Mouse (Mus musculus) limb, embryonic 14.5 days (tissue): ENCODE measurements around the gene Htr1b. TPM values are rescaled to one million over a fixed set of nuclear protein-coding genes. Genes with fewer than 3 reads are reported as not detected.

ENCODE experiments used
- ATAC-seq: fragments of 200-750 bp; cut with Nextera tagmentation; 2 replicates; pipeline ENCODE4 v1.8.0; 2017; ENCODE audit warnings: low read depth, moderate number of reproducible peaks, moderate TSS enrichment; ENCODE audit not compliant: low FRiP score
- DNase-seq: peaks from one replicate; pipeline ENCODE4 v3.0.0-alpha.2; 2015; ENCODE audit warnings: low spot score
- H3K27ac ChIP-seq: fragments of 300-500 bp; sonication (generic); replicated peaks from 2 replicates; pipeline ENCODE4 v1.5.1; 2014; ENCODE audit warnings: low read depth, mild to moderate bottlenecking, low read length, moderate library complexity, mixed read lengths
- H3K27me3 ChIP-seq: fragments of 300-500 bp; sonication (generic); 2 replicates; pipeline ENCODE4 v1.6.1; 2014; ENCODE audit warnings: low read length, mixed read lengths; ENCODE audit not compliant: control insufficient read depth, insufficient read depth
- H3K36me3 ChIP-seq: fragments of 300-500 bp; sonication (generic); 2 replicates; pipeline ENCODE4 v1.6.1; 2014; ENCODE audit warnings: mild to moderate bottlenecking, low read length, moderate library complexity, mixed read lengths; ENCODE audit not compliant: control insufficient read depth, insufficient read depth
- H3K4me1 ChIP-seq: fragments of 300-500 bp; sonication (generic); 2 replicates; pipeline ENCODE4 v1.6.1; 2014; ENCODE audit warnings: antibody characterized with exemption, low read length, mixed read lengths; ENCODE audit not compliant: control insufficient read depth, insufficient read depth
- H3K4me2 ChIP-seq: fragments of 300-500 bp; sonication (generic); replicated peaks from 2 replicates; pipeline ENCODE4 v1.6.1; 2014; ENCODE audit warnings: low read depth, mild to moderate bottlenecking, low read length, moderate library complexity; ENCODE audit not compliant: severe bottlenecking
- H3K4me3 ChIP-seq: fragments of 300-500 bp; sonication (generic); replicated peaks from 2 replicates; pipeline ENCODE4 v1.5.1; 2014; ENCODE audit warnings: low read length
- H3K9ac ChIP-seq: fragments of 300-500 bp; sonication (generic); 2 replicates; pipeline ENCODE4 v1.6.1; 2014; ENCODE audit warnings: mild to moderate bottlenecking, low read depth, low read length, moderate library complexity; ENCODE audit not compliant: severe bottlenecking
- H3K9me3 ChIP-seq: fragments of 300-500 bp; sonication (generic); 2 replicates; pipeline ENCODE4 v1.6.1; 2016; ENCODE audit warnings: low read length; ENCODE audit not compliant: control insufficient read depth
- POLR2A ChIP-seq: fragments of 200-500 bp; IDR thresholded peaks from 2 replicates; pipeline ENCODE4 v1.8.0; 2012; ENCODE audit warnings: inconsistent platforms, mild to moderate bottlenecking, moderate library complexity, borderline replicate concordance; ENCODE audit not compliant: insufficient read depth, insufficient read length; ENCODE audit errors: extremely low read depth
- WGBS: fragments of 180-500 bp; shearing (Covaris S2); extraction: QIAGEN DNeasy Blood & Tissue Kit; methylation state at CpG from one replicate; pipeline ENCODE4 v1.1.7; 2014; 5-methylcytosine and 5-hydroxymethylcytosine counted together
- polyA plus RNA-seq, 2 experiments: library from polyadenylated mRNA; depleted of rRNA in 1 of 2; stranded (reverse) in 1 of 2; unstranded in 1 of 2; fragments of >200 nt; fragmentation: Nextera tagmentation in 1 of 2; extraction: Ambion mirVana in 1 of 2; gene quantifications; 2 replicates each; pipeline versions ENCODE4 v1.2.1 to v1.2.3; 2012 to 2014

Gene Htr1b
- polyA plus RNA-seq, 2 experiments = 0.65 to 2.5 TPM

GRCm38 (mm10) chr9:81632736-81633436 is 742 bp downstream of the Htr1b start:
- Histone ChIP-seq H3K9me3 (no peaks in the 10 kb centered on the region), H3K4me1 (no peaks in the 10 kb centered on the region), H3K36me3 (no peaks in the 10 kb centered on the region), H3K9ac (peak overlapping the region; percentile 40), H3K4me2 (peak overlapping the region; percentile 90), H3K27ac (no peak overlapping the region), H3K27me3 (peaks cover 27% of the 10 kb centered on the region), H3K4me3 (peak overlapping the region; percentile 51)
- TF ChIP-seq POLR2A = no peak
- ATAC-seq (peak; percentile 56), DNase-seq (no peak)
- WGBS = 2% methylated on average over 34 of the region's 47 CpGs

GRCm38 (mm10) chr9:81632191-81632735 is 1.4 kb downstream of the Htr1b start:
- peak overlapping the region; percentile 51 for H3K4me3 ChIP-seq
- under 1% methylated on average over 30 of the region's 31 CpGs for WGBS
- peak overlapping the region; percentile 90 for H3K4me2 ChIP-seq
- no peaks in the 10 kb centered on the region for H3K36me3 ChIP-seq
- DNase-seq (no peak), ATAC-seq (no peak)
- no peak overlapping the region for H3K27ac ChIP-seq
- peak overlapping the region; percentile 40 for H3K9ac ChIP-seq
- TF ChIP-seq POLR2A = no peak
- peaks cover 27% of the 10 kb centered on the region for H3K27me3 ChIP-seq
- no peaks in the 10 kb centered on the region for H3K4me1 ChIP-seq
- no peaks in the 10 kb centered on the region for H3K9me3 ChIP-seq

GRCm38 (mm10) chr9:81631581-81632091 is 2.0 kb downstream of the Htr1b start:
- Histone ChIP-seq H3K4me2 (peak overlapping the region; percentile 90), H3K9ac (no peak overlapping the region), H3K9me3 (no peaks in the 10 kb centered on the region), H3K27me3 (peaks cover 27% of the 10 kb centered on the region), H3K27ac (no peak overlapping the region), H3K4me3 (peak overlapping the region; percentile 51), H3K4me1 (no peaks in the 10 kb centered on the region), H3K36me3 (no peaks in the 10 kb centered on the region)
- ATAC-seq = no peak
- DNase-seq = no peak
- TF ChIP-seq POLR2A = no peak
- 3% methylated on average over 27 of the region's 27 CpGs for WGBS

GRCm38 (mm10) chr9:81626899-81627606 is 6.6 kb downstream of the Htr1b start:
- DNase-seq = peak; percentile 91

GRCm38 (mm10) chr9:81625898-81626297 is 7.7 kb downstream of the Htr1b start:
- Histone ChIP-seq H3K36me3 (no peaks in the 10 kb centered on the region), H3K27me3 (peaks cover 5% of the 10 kb centered on the region; the same call in 1 of the 2 replicates), H3K4me2 (no peak overlapping the region), H3K27ac (no peak overlapping the region), H3K9me3 (no peaks in the 10 kb centered on the region), H3K9ac (no peak overlapping the region), H3K4me1 (no peaks in the 10 kb centered on the region), H3K4me3 (no peak overlapping the region)
- no peak for DNase-seq
- TF ChIP-seq POLR2A = no peak
- ATAC-seq = no peak

More at GRCm38 (mm10) chr9:81626899-81627606, 6.6 kb downstream of the Htr1b start:
- no peak overlapping the region for H3K27ac ChIP-seq
- ATAC-seq = peak; percentile 78
- H3K27me3 ChIP-seq = peaks cover 16% of the 10 kb centered on the region
- no peaks in the 10 kb centered on the region for H3K4me1 ChIP-seq
- no peak for TF ChIP-seq POLR2A
- H3K4me3 ChIP-seq = no peak overlapping the region
- H3K9ac ChIP-seq = no peak overlapping the region
- no peaks in the 10 kb centered on the region for H3K9me3 ChIP-seq
- WGBS = 34% methylated on average over 9 of the region's 9 CpGs
- H3K4me2 ChIP-seq = no peak overlapping the region
- H3K36me3 ChIP-seq = no peaks in the 10 kb centered on the region
